Mouse (Mus musculus) neural tube, embryonic 15.5 days (tissue): ENCODE results near the gene Kazn. TPM values are rescaled to one million over a fixed set of nuclear protein-coding genes. Genes with fewer than 3 reads are reported as not detected.

ENCODE experiments used
- ATAC-seq: fragments of 200-750 bp; cut with Nextera tagmentation; 2 replicates; pipeline ENCODE4 v1.8.0; 2017; ENCODE audit warnings: mild to moderate bottlenecking, moderate TSS enrichment, moderate library complexity; ENCODE audit not compliant: low FRiP score
- H3K27ac ChIP-seq: fragments of 300-500 bp; sonication (generic); replicated peaks from 2 replicates; pipeline ENCODE4 v1.5.1; 2015; ENCODE audit warnings: mild to moderate bottlenecking, inconsistent platforms
- H3K27me3 ChIP-seq: fragments of 300-500 bp; sonication (generic); replicated peaks from 2 replicates; pipeline ENCODE4 v1.6.1; 2015; ENCODE audit warnings: inconsistent platforms
- H3K36me3 ChIP-seq: fragments of 300-500 bp; sonication (generic); 2 replicates; pipeline ENCODE4 v1.6.1; 2015; ENCODE audit warnings: inconsistent platforms
- H3K4me1 ChIP-seq: fragments of 300-500 bp; sonication (generic); 2 replicates; pipeline ENCODE4 v1.6.1; 2015; ENCODE audit warnings: inconsistent platforms
- H3K4me2 ChIP-seq: fragments of 300-500 bp; sonication (generic); 2 replicates; pipeline ENCODE4 v1.6.1; 2015; ENCODE audit warnings: inconsistent platforms, mild to moderate bottlenecking, moderate library complexity
- H3K4me3 ChIP-seq: fragments of 300-500 bp; sonication (generic); replicated peaks from 2 replicates; pipeline ENCODE4 v1.5.1; 2015; ENCODE audit warnings: mild to moderate bottlenecking, inconsistent platforms
- H3K9ac ChIP-seq: fragments of 300-500 bp; sonication (generic); replicated peaks from 2 replicates; pipeline ENCODE4 v1.6.1; 2015; ENCODE audit warnings: mild to moderate bottlenecking, inconsistent platforms
- H3K9me3 ChIP-seq: fragments of 300-500 bp; sonication (generic); replicated peaks from 2 replicates; pipeline ENCODE4 v1.6.1; 2016; ENCODE audit warnings: inconsistent platforms
- WGBS: fragments of 180-500 bp; shearing (Covaris S2); methylation state at CpG from one replicate; pipeline ENCODE4 v1.1.7; 2015; ENCODE audit warnings: mixed read lengths; 5-methylcytosine and 5-hydroxymethylcytosine counted together
- polyA plus RNA-seq: library from polyadenylated mRNA; unstranded; fragments of >200 nt; fragmentation: Nextera tagmentation; extraction: Ambion mirVana; gene quantifications from 2 replicates; pipeline ENCODE4 v1.2.1, GENCODE M21; 2015

Kazn gene
- polyA plus RNA-seq, 1 experiment from 2014 or later, result 25.5 TPM

DNA sequence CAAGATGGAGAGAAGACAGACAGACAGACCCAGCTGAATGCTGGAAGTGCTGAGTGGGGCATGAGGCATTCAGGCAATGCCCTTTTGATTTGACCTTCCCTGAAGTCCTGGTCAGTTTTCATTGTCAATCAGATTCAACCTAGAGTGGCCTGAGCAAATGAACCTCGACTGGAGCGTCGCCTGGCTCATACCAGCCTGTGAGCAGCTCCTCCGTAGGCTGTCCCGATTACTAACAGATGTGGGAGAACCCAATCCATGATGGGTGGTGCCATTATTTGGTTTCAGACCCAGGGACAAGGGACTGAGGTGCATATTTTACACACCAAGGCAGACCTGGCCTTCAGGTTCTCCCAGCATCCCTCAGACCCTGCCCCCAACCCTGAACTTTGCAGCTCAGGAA lies 1.7 kb upstream of the Kazn start:
- H3K9ac ChIP-seq, result no peak overlapping the region
- WGBS, result 74% methylated on average over 5 of the region's 5 CpGs
- peaks cover 26% of the 10 kb centered on the region for H3K4me1 ChIP-seq
- no peak for ATAC-seq
- H3K9me3 ChIP-seq, result no peaks in the 10 kb centered on the region
- H3K27ac ChIP-seq, result no peak overlapping the region
- peaks cover 6% of the 10 kb centered on the region; the same call in 1 of the 2 replicates for H3K27me3 ChIP-seq
- H3K4me3 ChIP-seq, result no peak overlapping the region
- H3K4me2 ChIP-seq, result no peak overlapping the region
- H3K36me3 ChIP-seq, result no peaks in the 10 kb centered on the region

DNA sequence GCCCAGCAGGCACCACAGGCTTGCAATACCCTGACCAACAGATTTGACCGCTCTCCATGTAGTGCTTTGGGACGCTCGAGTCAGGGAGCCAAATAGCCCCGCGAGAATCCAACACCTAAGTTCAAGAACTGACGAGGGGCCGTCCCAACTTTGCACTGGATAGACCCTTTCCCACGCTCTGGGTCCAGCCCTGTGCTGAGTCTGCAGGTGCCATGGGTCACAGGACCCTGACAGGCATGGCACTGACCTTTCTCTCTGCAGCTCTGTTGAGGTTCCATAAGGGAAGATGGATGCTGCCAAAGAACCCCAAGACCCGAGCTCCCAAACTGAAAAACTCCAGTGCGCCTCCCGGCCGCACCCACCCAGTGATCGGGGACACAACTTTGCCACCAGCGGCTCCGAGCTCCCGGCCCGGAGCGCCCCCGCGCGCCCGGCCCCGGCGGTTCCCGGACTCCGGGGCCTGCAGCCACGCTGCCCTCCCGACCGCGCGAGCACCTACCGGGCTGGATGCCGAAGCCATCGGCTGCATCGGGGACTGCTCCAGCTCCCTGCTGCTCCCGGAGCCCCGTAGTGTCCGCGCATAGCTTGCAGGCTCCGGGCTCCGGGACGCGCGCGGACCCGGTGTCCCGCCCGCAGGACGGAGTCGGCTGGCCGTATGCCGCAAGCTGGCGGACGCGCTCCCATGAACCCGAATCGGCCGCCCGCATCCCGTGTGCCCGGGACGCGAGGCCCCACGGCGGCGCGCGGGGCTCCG lies 538 bp downstream of the Kazn start:
- Histone ChIP-seq H3K9ac (peak overlapping the region; percentile 56), H3K27ac (0 out of 2 replicates have a peak overlapping the region, but pooled peaks have one; percentile 29), H3K9me3 (no peaks in the 10 kb centered on the region), H3K4me2 (peak overlapping the region; percentile 95), H3K4me3 (peak overlapping the region; percentile 58), H3K27me3 (peaks cover 6% of the 10 kb centered on the region; the same call in 1 of the 2 replicates), H3K4me1 (peaks cover 31% of the 10 kb centered on the region), H3K36me3 (no peaks in the 10 kb centered on the region)
- ATAC-seq, result peak; percentile 73
- WGBS, result under 1% methylated on average over 56 of the region's 69 CpGs

DNA sequence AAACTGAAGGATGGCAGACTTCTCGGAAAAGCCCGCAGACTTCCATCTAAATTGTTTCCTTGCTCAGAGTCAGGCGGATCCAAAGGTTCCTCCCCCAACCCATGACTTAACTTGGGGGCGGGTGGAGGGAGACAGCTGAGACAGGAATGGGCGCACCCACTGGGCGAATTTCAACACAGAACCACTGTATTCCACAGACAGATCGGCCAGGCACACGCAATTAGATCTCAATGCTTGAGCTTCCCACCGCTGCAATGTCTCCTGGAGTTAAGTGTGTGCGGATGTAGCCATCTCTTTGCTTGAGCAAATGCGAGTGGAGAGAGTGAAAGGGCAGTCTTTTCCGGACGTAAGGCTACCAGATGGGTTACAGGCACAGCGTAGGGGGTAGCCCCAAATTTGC lies 1.2 kb downstream of the Kazn start:
- H3K36me3 ChIP-seq, result no peaks in the 10 kb centered on the region
- H3K4me2 ChIP-seq, result peak overlapping the region; percentile 95
- peak overlapping the region; percentile 56 for H3K9ac ChIP-seq
- no peak overlapping the region for H3K27ac ChIP-seq
- 20% methylated on average over 14 of the region's 14 CpGs for WGBS
- peaks cover 31% of the 10 kb centered on the region for H3K4me1 ChIP-seq
- peaks cover 6% of the 10 kb centered on the region; the same call in 1 of the 2 replicates for H3K27me3 ChIP-seq
- no peaks in the 10 kb centered on the region for H3K9me3 ChIP-seq
- peak overlapping the region; percentile 58 for H3K4me3 ChIP-seq
- ATAC-seq, result peak; percentile 10; the same call in 1 of the 2 replicates

DNA sequence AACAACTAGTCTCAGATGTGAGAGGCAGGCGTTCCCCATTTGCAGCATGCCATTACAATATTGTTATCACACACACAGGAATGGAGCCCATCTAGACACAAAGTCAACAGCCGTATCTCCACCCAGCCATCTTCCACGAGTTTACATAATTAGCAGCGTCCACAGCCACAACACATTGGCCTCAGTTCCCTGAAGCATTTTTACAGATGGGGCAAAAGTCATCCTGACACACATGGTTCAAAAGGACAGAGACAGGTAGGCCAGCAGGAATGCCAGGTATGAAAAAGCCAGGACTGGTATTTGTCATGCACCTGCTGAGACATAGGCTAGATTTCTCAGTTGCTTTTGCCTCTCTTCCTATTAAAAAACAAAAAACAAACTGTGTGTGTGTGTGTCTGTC lies 2.5 kb downstream of the Kazn start:
- Histone ChIP-seq H3K4me2 (no peak overlapping the region), H3K27me3 (peaks cover 6% of the 10 kb centered on the region; the same call in 1 of the 2 replicates), H3K9ac (no peak overlapping the region), H3K9me3 (no peaks in the 10 kb centered on the region), H3K4me3 (no peak overlapping the region), H3K36me3 (no peaks in the 10 kb centered on the region), H3K27ac (no peak overlapping the region), H3K4me1 (peaks cover 31% of the 10 kb centered on the region)
- no peak for ATAC-seq
- 76% methylated on average over 4 of the region's 4 CpGs for WGBS

DNA sequence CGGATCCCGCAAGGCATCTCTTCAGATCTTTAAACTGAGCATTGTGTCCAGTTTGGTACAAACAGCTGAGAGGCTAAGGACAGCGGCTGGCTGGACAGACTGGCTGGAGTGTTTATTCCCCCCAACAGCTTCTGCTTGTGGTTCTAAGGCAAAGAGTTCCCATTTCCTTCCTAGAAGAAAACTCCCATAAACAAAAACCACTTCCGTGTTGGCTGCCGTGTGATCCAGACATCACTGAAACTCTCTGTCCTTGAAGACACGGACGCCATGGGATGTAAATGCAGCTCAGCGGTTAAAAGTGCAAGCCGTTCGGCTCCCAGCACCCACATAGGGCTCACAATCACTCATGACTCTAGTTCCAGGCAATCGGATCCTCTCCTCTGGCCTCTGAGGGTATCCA lies 3.8 kb downstream of the Kazn start:
- no peak overlapping the region for H3K4me2 ChIP-seq
- no peak overlapping the region for H3K27ac ChIP-seq
- H3K9ac ChIP-seq, result no peak overlapping the region
- H3K9me3 ChIP-seq, result no peaks in the 10 kb centered on the region
- peaks cover 31% of the 10 kb centered on the region for H3K4me1 ChIP-seq
- ATAC-seq, result no peak
- H3K4me3 ChIP-seq, result no peak overlapping the region
- 81% methylated on average over 11 of the region's 11 CpGs for WGBS
- no peaks in the 10 kb centered on the region for H3K36me3 ChIP-seq
- peaks cover 6% of the 10 kb centered on the region; the same call in 1 of the 2 replicates for H3K27me3 ChIP-seq

DNA sequence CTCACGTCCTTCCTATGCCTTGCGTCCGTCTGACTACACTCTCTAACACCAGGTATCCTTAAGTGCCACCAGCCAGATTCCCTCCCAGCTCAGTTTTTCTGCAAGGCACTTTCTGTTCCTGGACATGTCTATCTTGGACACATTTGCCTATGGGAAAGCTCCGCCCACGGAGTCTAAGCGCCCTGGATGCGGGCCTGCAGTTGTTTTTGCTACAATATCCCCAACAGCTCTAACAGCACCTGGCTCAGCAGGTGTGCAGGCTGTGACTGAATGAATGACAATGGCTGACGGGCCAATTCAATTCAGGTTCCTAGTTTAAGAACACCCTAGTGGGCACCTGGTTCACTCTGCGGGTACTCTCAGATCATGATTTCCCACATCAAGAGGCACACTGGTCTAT lies 4.4 kb downstream of the Kazn start:
- ATAC-seq, result no peak
- Histone ChIP-seq H3K4me3 (no peak overlapping the region), H3K4me1 (peaks cover 33% of the 10 kb centered on the region), H3K9ac (no peak overlapping the region), H3K36me3 (no peaks in the 10 kb centered on the region), H3K4me2 (no peak overlapping the region), H3K9me3 (no peaks in the 10 kb centered on the region), H3K27me3 (peaks cover 6% of the 10 kb centered on the region; the same call in 1 of the 2 replicates), H3K27ac (no peak overlapping the region)
- WGBS, result 65% methylated on average over 9 of the region's 9 CpGs

DNA sequence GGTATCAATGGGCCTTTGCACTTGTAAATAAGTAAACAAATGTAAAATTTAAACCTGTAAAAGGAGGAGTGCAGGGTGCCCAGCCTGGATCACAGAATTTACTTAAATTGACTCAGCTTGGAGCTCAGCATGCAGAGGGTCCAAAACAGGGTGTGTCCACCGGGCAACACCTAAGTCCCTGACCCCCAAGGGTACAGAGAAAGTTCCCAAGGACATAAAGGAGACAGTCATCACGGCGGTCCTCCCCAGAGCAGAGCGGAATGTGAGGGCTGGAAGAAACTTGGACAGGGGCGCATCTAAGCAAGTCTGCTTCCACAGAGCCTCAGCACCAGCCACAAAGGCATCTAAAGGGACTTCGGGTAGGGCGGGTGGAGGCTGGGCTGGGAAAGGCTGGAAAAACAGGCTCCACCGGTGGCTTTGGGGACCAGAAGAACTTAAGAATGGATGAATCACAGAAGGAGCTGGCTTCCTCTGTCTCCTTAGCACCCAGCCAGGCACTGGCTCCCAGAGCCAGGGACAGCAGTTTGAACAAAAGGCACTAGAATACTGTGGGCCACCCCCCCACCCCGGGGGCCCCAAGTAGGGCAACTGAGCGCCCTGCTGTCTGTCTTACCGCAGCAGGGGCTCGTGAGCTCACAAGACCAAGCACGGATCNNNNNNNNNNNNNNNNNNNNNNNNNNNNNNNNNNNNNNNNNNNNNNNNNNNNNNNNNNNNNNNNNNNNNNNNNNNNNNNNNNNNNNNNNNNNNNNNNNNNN lies 10.2 kb downstream of the Kazn start:
- Histone ChIP-seq H3K9me3 (no peaks in the 10 kb centered on the region), H3K9ac (no peak overlapping the region), H3K4me2 (no peak overlapping the region), H3K4me3 (no peak overlapping the region), H3K36me3 (no peaks in the 10 kb centered on the region), H3K27me3 (no peaks in the 10 kb centered on the region), H3K4me1 (peaks cover 12% of the 10 kb centered on the region), H3K27ac (no peak overlapping the region; the same call in 1 of the 2 replicates)
- 46% methylated on average over 13 of the region's 13 CpGs for WGBS
- ATAC-seq, result no peak

DNA sequence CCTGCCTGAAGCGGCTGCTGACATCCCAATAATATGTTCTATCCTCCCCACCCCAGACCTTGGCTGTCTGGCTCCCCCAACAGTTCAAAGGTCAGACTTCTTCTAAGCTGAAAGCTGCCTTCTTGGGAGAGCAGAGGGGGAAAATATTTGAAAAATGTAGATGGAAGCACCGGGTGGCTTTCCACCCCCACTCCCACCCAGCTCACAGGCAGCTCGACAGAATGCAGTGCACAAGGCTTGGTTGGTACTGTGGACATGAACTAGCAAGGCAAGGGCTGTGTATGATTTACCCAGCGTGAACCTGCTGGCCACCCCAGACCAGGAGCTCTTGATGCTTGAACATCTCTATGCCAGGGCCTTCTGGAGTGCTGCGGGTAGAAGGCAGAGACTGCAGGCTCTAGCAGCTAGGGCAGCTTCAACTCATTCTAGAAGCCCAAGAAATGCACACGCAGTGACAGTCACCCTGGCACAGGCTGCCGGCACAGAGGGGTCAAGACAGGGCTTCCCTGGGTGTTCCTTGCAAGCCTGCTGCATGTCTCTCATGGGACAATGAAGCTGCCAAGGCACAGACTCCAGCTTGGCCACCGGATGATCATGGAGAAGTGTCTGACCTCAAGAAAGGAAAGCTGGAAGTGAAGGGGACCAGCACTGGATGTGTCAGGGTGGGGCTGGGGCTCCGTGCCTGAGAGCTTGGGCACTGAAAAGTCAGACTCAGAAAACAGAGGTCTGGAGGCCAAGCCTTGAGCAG lies 15.1 kb downstream of the Kazn start:
- Histone ChIP-seq H3K36me3 (no peaks in the 10 kb centered on the region), H3K4me3 (no peak overlapping the region), H3K27ac (no peak overlapping the region), H3K4me1 (peaks cover 24% of the 10 kb centered on the region), H3K4me2 (no peak overlapping the region), H3K9me3 (no peaks in the 10 kb centered on the region), H3K9ac (no peak overlapping the region), H3K27me3 (no peaks in the 10 kb centered on the region)
- no peak for ATAC-seq
- WGBS, result 79% methylated on average over 9 of the region's 9 CpGs

DNA sequence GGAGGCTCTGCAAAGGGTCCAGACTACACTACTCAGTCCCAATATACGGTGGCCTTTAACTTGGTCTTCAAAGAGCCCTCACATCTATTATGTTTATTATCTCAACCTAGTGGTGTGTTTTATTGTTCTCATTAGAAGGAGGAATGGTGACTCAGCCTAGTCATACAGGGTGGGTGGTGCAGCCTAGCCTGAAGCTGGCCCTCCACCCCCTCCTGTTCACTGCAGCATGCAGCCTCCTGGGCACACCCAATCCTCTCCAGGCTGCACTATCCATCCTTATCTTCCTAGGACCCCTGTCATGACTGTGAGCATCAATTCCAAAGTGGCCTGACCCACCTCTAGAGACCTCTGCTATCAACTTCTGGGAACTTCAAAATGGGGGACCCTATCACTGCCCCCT lies 16.8 kb downstream of the Kazn start:
- Histone ChIP-seq H3K4me1 (peaks cover 23% of the 10 kb centered on the region), H3K9me3 (no peaks in the 10 kb centered on the region), H3K36me3 (no peaks in the 10 kb centered on the region), H3K4me3 (no peak overlapping the region), H3K9ac (no peak overlapping the region), H3K4me2 (no peak overlapping the region), H3K27ac (no peak overlapping the region), H3K27me3 (no peaks in the 10 kb centered on the region)
- 36% methylated on average over 1 of the region's 1 CpGs for WGBS
- ATAC-seq, result 0 out of 2 replicates have a peak, but pooled peaks have one; percentile 18

DNA sequence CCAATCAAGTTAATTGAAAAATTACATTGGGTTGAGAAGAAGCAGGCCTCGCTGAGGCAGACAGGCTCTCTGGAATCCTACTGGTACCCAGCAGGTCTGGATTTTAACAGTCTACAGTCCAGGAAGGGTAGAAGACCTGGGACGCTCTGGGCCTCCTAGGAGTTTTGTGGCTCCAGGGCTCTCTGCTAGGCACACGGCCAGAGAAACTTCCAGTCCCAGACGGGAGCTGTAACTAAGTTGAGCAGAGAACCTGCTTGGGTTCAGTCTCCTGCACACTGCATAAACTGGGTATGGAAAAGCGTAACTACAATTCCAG lies 17.5 kb downstream of the Kazn start:
- no peak for ATAC-seq
- H3K27ac ChIP-seq, result no peak overlapping the region; the same call in 1 of the 2 replicates
- H3K36me3 ChIP-seq, result no peaks in the 10 kb centered on the region
- H3K9ac ChIP-seq, result no peak overlapping the region
- peaks cover 29% of the 10 kb centered on the region for H3K4me1 ChIP-seq
- no peak overlapping the region for H3K4me3 ChIP-seq
- no peak overlapping the region for H3K4me2 ChIP-seq
- no peaks in the 10 kb centered on the region for H3K9me3 ChIP-seq
- H3K27me3 ChIP-seq, result no peaks in the 10 kb centered on the region
- WGBS, result 59% methylated on average over 5 of the region's 5 CpGs

DNA sequence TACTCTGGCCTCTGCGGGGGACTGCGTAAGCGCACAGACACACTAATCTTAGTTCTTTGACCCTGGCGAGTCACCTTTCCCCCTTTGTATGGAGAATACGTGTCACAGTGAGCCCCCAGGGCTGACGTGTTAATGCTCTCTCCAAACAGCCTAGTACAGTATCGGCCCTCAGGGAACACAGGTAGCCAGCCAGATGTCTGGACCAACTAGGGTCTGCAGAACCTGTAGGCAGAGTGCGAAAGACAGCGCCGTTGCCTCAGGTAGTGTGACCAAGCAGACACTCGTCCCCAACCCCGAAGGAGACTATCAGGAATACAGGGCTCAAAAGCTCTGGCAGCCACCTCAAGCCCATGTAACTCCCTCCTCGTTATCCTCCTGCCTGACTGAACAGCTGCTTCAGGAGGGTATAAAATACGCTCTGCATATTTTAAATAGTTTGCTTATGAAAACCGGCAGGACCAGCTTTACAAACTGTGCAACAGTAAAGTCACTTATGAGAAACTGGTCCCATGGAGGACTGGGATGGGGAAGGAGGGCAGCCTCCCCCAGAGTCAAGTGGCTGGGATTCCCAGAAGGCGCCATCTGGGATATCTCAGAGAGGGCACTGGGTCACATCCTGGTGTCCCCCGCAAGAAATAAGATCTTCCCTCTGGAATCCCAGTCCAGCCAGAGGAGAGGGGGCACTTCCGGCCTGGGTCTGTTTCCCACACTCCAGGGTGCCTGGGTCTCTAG lies 18.0 kb downstream of the Kazn start:
- 68% methylated on average over 18 of the region's 18 CpGs for WGBS
- no peaks in the 10 kb centered on the region for H3K36me3 ChIP-seq
- ATAC-seq, result no peak
- no peak overlapping the region for H3K4me2 ChIP-seq
- H3K27ac ChIP-seq, result no peak overlapping the region; the same call in 1 of the 2 replicates
- no peaks in the 10 kb centered on the region for H3K27me3 ChIP-seq
- peaks cover 29% of the 10 kb centered on the region for H3K4me1 ChIP-seq
- H3K9ac ChIP-seq, result no peak overlapping the region
- no peak overlapping the region for H3K4me3 ChIP-seq
- no peaks in the 10 kb centered on the region for H3K9me3 ChIP-seq
